Mouse (Mus musculus): ENCODE data around the gene Cmtm7.

- no peak for TF ChIP-seq EP300 (IDR thresholded peaks at IDR 0.05; ENCODE audit: low read depth)
- TF ChIP-seq CTCF (IDR thresholded peaks at IDR 0.05; ENCODE audit: low read depth), result no peak
Observed at GRCm38 (mm10) chr9:114745654-114746053, 36.0 kb downstream of the Cmtm7 start.

All from heart, postnatal 0 days (tissue).